Mouse (Mus musculus): Measurements from ENCODE around the gene Iqgap3.

DNA sequence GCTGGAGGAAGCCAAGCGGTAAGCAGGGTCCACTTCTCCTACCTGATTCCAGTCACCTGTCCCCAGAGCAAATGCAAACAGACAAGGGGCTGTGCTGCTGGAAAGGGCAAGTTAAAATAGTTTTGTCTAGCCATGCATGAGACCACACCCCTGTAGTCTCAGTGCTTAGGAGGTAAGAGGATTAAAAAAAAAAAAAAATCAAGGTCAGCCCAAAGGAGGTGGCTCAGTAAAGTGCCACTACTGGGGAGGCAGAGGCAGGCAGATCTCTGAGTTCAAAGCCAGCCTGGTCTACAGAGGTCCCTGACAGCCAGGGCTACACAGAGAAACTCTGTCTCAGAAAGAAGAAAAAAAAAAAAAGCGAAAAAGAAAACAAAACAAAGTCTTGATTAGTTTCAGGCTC lies 2.2 kb downstream of the Iqgap3 start:
- TF ChIP-seq CTCF (IDR thresholded peaks at IDR 0.05; ENCODE audit: low read depth, low read length), result no peak
- no peak for TF ChIP-seq POLR2A (IDR thresholded peaks at IDR 0.05; ENCODE audit: borderline replicate concordance, low read depth, low read length)

Measured in bone marrow macrophage, adult 2 months (primary cell).